Mouse (Mus musculus) bone marrow macrophage, adult 2 months (primary cell): ENCODE results near the gene Rnf185.

ENCODE experiments used
- CTCF ChIP-seq: IDR thresholded peaks from 2 replicates; pipeline ENCODE4 v1.5.1; 2012; ENCODE audit warnings: low read depth, mild to moderate bottlenecking, low read length, moderate library complexity
- POLR2A ChIP-seq: IDR thresholded peaks from 2 replicates; pipeline ENCODE4 v1.6.1; 2012; ENCODE audit warnings: mild to moderate bottlenecking, low read depth, low read length, borderline replicate concordance

GRCm38 (mm10) chr11:3452167-3452639 is at the start of gene Rnf185:
- TF ChIP-seq CTCF (no peak), POLR2A (no peak)
